Mouse (Mus musculus) brain, embryonic 14.5 days (tissue): ENCODE results near the gene Mutyh.

ENCODE experiments used
- CTCF ChIP-seq: fragments of 200-500 bp; IDR thresholded peaks from 2 replicates; pipeline ENCODE4 v1.5.1; 2012; ENCODE audit warnings: inconsistent platforms, mild to moderate bottlenecking, moderate library complexity, borderline replicate concordance; ENCODE audit not compliant: insufficient read depth, insufficient read length; ENCODE audit errors: extremely low read depth
- POLR2A ChIP-seq: fragments of 200-500 bp; IDR thresholded peaks from 2 replicates; pipeline ENCODE4 v1.6.1; 2012; ENCODE audit warnings: mild to moderate bottlenecking, inconsistent platforms, borderline replicate concordance; ENCODE audit not compliant: poor library complexity, insufficient read depth, insufficient read length, severe bottlenecking; ENCODE audit errors: extremely low read depth

GRCm38 (mm10) chr4:116761914-116762313 is 45.6 kb upstream of the Mutyh start:
- TF ChIP-seq CTCF (no peak), POLR2A (no peak)
